22 mouse cellular contexts compared by ENCODE assay signal in the genomic region with DNA sequence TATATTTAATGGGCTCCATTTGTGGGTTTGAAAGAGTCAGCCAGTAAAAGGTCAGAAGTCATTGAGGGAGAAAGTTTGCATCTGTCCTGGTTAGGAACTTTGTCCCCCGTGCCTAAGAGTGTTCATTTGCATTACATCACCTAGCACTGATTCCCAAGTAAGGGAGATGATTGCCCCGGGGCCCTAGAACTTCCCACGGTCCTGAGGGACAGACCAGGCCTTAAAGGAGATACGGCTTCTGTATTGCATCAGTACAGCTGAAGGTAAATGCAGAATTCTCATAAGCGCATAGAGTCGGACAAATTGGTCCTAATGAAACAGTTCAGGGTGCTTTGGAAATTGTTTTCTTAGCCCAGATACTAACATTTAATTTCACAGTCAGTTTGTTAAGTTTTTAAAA. TPM values are rescaled to one million over a fixed set of nuclear protein-coding genes. Genes with fewer than 3 reads are reported as not detected.
A peak's percentile ranks its signal among the peaks of the same experiment; 100 is the strongest.
DNase-seq lines count a peak whose midpoint lies in the region; ATAC-seq and TF ChIP-seq lines count a peak whose summit lies in the region.
"Had no signal": no experiment of that assay in that cellular context is flagged by ENCODE, and none has a peak within 500 bp of the region (broad histone marks: within the 10 kb centered on the region; RNA-seq: fewer than 3 reads in every experiment).

No protein-coding gene starts in this region.

- H3K9ac ChIP-seq in embryonic facial prominence, embryonic 14.5 days (ENCODE audit: low read depth, low read length) = no peak overlapping the region
- no peak overlapping the region for H3K9ac ChIP-seq in liver, adult 2 months (ENCODE audit: low read depth, low read length)
- H3K9ac ChIP-seq in liver, embryonic 11.5 days (ENCODE audit: low read depth, low read length) = no peak overlapping the region
- no peak overlapping the region for H3K9ac ChIP-seq in liver, embryonic 16.5 days (ENCODE audit: low read depth, low read length)
- H3K9ac ChIP-seq in liver, postnatal 0 days (replicated peaks) = no peak overlapping the region
- H3K9ac ChIP-seq: embryonic facial prominence, embryonic 13.5 days; forebrain, embryonic 13.5 days; forebrain, embryonic 15.5 days; forebrain, postnatal 0 days had no signal

- WGBS in embryonic facial prominence, embryonic 14.5 days = 81% methylated on average over 6 of the region's 6 CpGs
- WGBS in embryonic facial prominence, embryonic 10.5 days = 88% methylated on average over 6 of the region's 6 CpGs
- 62% methylated on average over 6 of the region's 6 CpGs for WGBS in liver, adult 2 months
- WGBS in liver, embryonic 11.5 days = 92% methylated on average over 6 of the region's 6 CpGs
- 76% methylated on average over 6 of the region's 6 CpGs for WGBS in liver, embryonic 16.5 days (ENCODE audit: insufficient replicate concordance)
- 77% methylated on average over 6 of the region's 6 CpGs for WGBS in liver, postnatal 0 days (ENCODE audit: insufficient replicate concordance)

- H3K27ac ChIP-seq in embryonic facial prominence, embryonic 14.5 days (replicated peaks; ENCODE audit: low read depth, low read length) = no peak overlapping the region
- H3K27ac ChIP-seq in embryonic facial prominence, embryonic 10.5 days (replicated peaks) = no peak overlapping the region
- no peak overlapping the region for H3K27ac ChIP-seq in liver, adult 2 months (replicated peaks; ENCODE audit: insufficient read depth, low read depth, low read length)
- no peak overlapping the region for H3K27ac ChIP-seq in liver, embryonic 11.5 days (ENCODE audit: low read depth, low read length)
- H3K27ac ChIP-seq in liver, embryonic 16.5 days (ENCODE audit: low read length) = no peak overlapping the region
- no peak overlapping the region for H3K27ac ChIP-seq in liver, postnatal 0 days (ENCODE audit: low read depth)
- H3K27ac ChIP-seq: embryonic facial prominence, embryonic 13.5 days; forebrain, embryonic 13.5 days; forebrain, embryonic 15.5 days had no signal

- H3K9me3 ChIP-seq in embryonic facial prominence, embryonic 14.5 days (ENCODE audit: control insufficient read depth, low read length) = no peaks in the 10 kb centered on the region
- no peaks in the 10 kb centered on the region for H3K9me3 ChIP-seq in embryonic facial prominence, embryonic 10.5 days
- no peaks in the 10 kb centered on the region for H3K9me3 ChIP-seq in liver, embryonic 11.5 days (ENCODE audit: control insufficient read depth, low read length)
- no peaks in the 10 kb centered on the region for H3K9me3 ChIP-seq in liver, embryonic 16.5 days (replicated peaks; ENCODE audit: control insufficient read depth, low read length)
- no peaks in the 10 kb centered on the region for H3K9me3 ChIP-seq in liver, postnatal 0 days (ENCODE audit: low read length)
- H3K9me3 ChIP-seq: embryonic facial prominence, embryonic 13.5 days; forebrain, embryonic 13.5 days; forebrain, embryonic 15.5 days; G1E had no signal

- no peak for TF ChIP-seq EP300 in liver, postnatal 0 days (IDR thresholded peaks at IDR 0.05; ENCODE audit: low read depth)

- DNase-seq in embryonic facial prominence, embryonic 14.5 days (ENCODE audit: low spot score) = no peak
- no peak for DNase-seq in embryonic facial prominence, embryonic 10.5 days (ENCODE audit: low spot score)
- peak; percentile 33 for DNase-seq in liver, adult 2 months (ENCODE audit: extremely low read depth, low read depth, low spot score)
- DNase-seq in liver, embryonic 11.5 days (ENCODE audit: low spot score) = no peak
- DNase-seq in liver, postnatal 0 days = no peak
- DNase-seq: adrenal gland, adult 8-10 months; adrenal gland, postnatal 14 days; adrenal gland, postnatal 36 days; B cell, adult 2 months; cerebellum, adult 11-12 months; cerebellum, adult 9-10 months; cerebellum, postnatal 10 days; cerebellum, postnatal 25 days; forebrain, postnatal 0 days had no signal

- H3K27me3 ChIP-seq in embryonic facial prominence, embryonic 14.5 days (replicated peaks; ENCODE audit: control insufficient read depth, insufficient read depth, low read length) = no peaks in the 10 kb centered on the region
- H3K27me3 ChIP-seq in embryonic facial prominence, embryonic 10.5 days (replicated peaks; ENCODE audit: low read depth, poor library complexity, severe bottlenecking) = no peaks in the 10 kb centered on the region
- H3K27me3 ChIP-seq in liver, adult 2 months (ENCODE audit: control insufficient read depth, insufficient read depth, low read length) = no peaks in the 10 kb centered on the region
- H3K27me3 ChIP-seq in liver, embryonic 11.5 days (replicated peaks; ENCODE audit: control insufficient read depth, insufficient read depth, low read length) = no peaks in the 10 kb centered on the region
- no peaks in the 10 kb centered on the region for H3K27me3 ChIP-seq in liver, embryonic 16.5 days (ENCODE audit: control insufficient read depth, insufficient read depth, low read depth, low read length)
- no peaks in the 10 kb centered on the region for H3K27me3 ChIP-seq in liver, postnatal 0 days (ENCODE audit: insufficient read depth, low read length)
- H3K27me3 ChIP-seq: CH12.LX; embryonic facial prominence, embryonic 13.5 days; forebrain, embryonic 13.5 days; forebrain, embryonic 15.5 days; Patski had no signal

- no peak overlapping the region for H3K4me3 ChIP-seq in embryonic facial prominence, embryonic 14.5 days (ENCODE audit: low read depth, low read length)
- H3K4me3 ChIP-seq in embryonic facial prominence, embryonic 10.5 days = no peak overlapping the region
- no peak overlapping the region for H3K4me3 ChIP-seq in liver, adult 2 months (ENCODE audit: insufficient read depth, low read depth, low read length)
- no peak overlapping the region for H3K4me3 ChIP-seq in liver, embryonic 11.5 days (ENCODE audit: low read depth, low read length)
- no peak overlapping the region for H3K4me3 ChIP-seq in liver, embryonic 16.5 days (ENCODE audit: low read depth, low read length)
- no peak overlapping the region for H3K4me3 ChIP-seq in liver, postnatal 0 days (ENCODE audit: low read depth, low read length)
- H3K4me3 ChIP-seq: embryonic facial prominence, embryonic 13.5 days; forebrain, embryonic 13.5 days; forebrain, embryonic 15.5 days had no signal

- ATAC-seq in embryonic facial prominence, embryonic 14.5 days (ENCODE audit: low read depth) = peak; percentile 33; the same call in 1 of the 2 replicates
- ATAC-seq in liver, embryonic 11.5 days (replicated peaks; ENCODE audit: low FRiP score) = no peak
- ATAC-seq in liver, embryonic 16.5 days (ENCODE audit: low read depth) = peak; percentile 19; the same call in 1 of the 2 replicates
- ATAC-seq in liver, postnatal 0 days = no peak
- ATAC-seq: activated CD4-positive, CD25-positive, alpha-beta regulatory T cell, adult 4 months; forebrain, embryonic 13.5 days; forebrain, postnatal 0 days; Patski had no signal

- no peak overlapping the region for H3K4me2 ChIP-seq in embryonic facial prominence, embryonic 14.5 days (ENCODE audit: low read depth, low read length)
- no peak overlapping the region for H3K4me2 ChIP-seq in liver, embryonic 11.5 days
- H3K4me2 ChIP-seq in liver, embryonic 16.5 days (ENCODE audit: low read depth, low read length) = no peak overlapping the region
- no peak overlapping the region for H3K4me2 ChIP-seq in liver, postnatal 0 days (ENCODE audit: low read depth, low read length)
- H3K4me2 ChIP-seq: embryonic facial prominence, embryonic 13.5 days; forebrain, embryonic 13.5 days; forebrain, embryonic 15.5 days had no signal

- TF ChIP-seq CTCF in liver, adult 2 months (IDR thresholded peaks at IDR 0.05; ENCODE audit: low read depth, low read length) = no peak
- no peak for TF ChIP-seq CTCF in liver, postnatal 0 days (IDR thresholded peaks at IDR 0.05; ENCODE audit: low read depth)

- H3K4me1 ChIP-seq in embryonic facial prominence, embryonic 14.5 days (ENCODE audit: control insufficient read depth, insufficient read depth, low read length) = no peaks in the 10 kb centered on the region
- no peaks in the 10 kb centered on the region for H3K4me1 ChIP-seq in embryonic facial prominence, embryonic 10.5 days
- no peaks in the 10 kb centered on the region for H3K4me1 ChIP-seq in liver, adult 2 months (ENCODE audit: control insufficient read depth, insufficient read depth, low read length)
- H3K4me1 ChIP-seq in liver, embryonic 11.5 days (replicated peaks; ENCODE audit: control insufficient read depth, insufficient read depth, low read length) = no peaks in the 10 kb centered on the region
- no peaks in the 10 kb centered on the region for H3K4me1 ChIP-seq in liver, embryonic 16.5 days (ENCODE audit: control insufficient read depth, low read depth, low read length)
- H3K4me1 ChIP-seq in liver, postnatal 0 days (ENCODE audit: insufficient read depth) = no peaks in the 10 kb centered on the region
- H3K4me1 ChIP-seq: embryonic facial prominence, embryonic 13.5 days; forebrain, embryonic 13.5 days; forebrain, embryonic 15.5 days had no signal

- no peaks in the 10 kb centered on the region for H3K79me2 ChIP-seq in liver, adult 2 months (ENCODE audit: control insufficient read depth, insufficient read depth, low read length)

- H3K36me3 ChIP-seq in embryonic facial prominence, embryonic 14.5 days (ENCODE audit: control insufficient read depth, insufficient read depth, low read length) = peaks cover 50% of the 10 kb centered on the region
- peaks cover 67% of the 10 kb centered on the region for H3K36me3 ChIP-seq in embryonic facial prominence, embryonic 10.5 days (replicated peaks)
- peaks cover 25% of the 10 kb centered on the region for H3K36me3 ChIP-seq in liver, adult 2 months (ENCODE audit: control insufficient read depth, insufficient read depth, low read length)
- H3K36me3 ChIP-seq in liver, embryonic 11.5 days (ENCODE audit: control insufficient read depth, insufficient read depth, low read length) = peaks cover 14% of the 10 kb centered on the region
- H3K36me3 ChIP-seq in liver, embryonic 16.5 days (ENCODE audit: control insufficient read depth, insufficient read depth) = peaks cover 11% of the 10 kb centered on the region
- H3K36me3 ChIP-seq in liver, postnatal 0 days (replicated peaks; ENCODE audit: insufficient read depth, low read length) = peaks cover 18% of the 10 kb centered on the region

- no peak for TF ChIP-seq POLR2A in liver, adult 2 months (IDR thresholded peaks at IDR 0.05; ENCODE audit: extremely low read depth, insufficient read depth, low read length)

RNA-seq across cellular contexts. Expression of gene Ppp4r2, which starts 31.9 kb away (rescaled TPM):
- 29.5 and 30.4 TPM in 2 replicates for polyA plus RNA-seq in embryonic facial prominence, embryonic 14.5 days (2014; fragmentation: Nextera tagmentation; extraction: Ambion mirVana)
- polyA plus RNA-seq in embryonic facial prominence, embryonic 10.5 days (2016; fragmentation: Nextera tagmentation; extraction: Ambion mirVana) = 22.6 and 23.9 TPM in 2 replicates
- total RNA-seq in liver, adult 2 months (2014; rRNA removed) = 27.4 and 28.1 TPM in 2 replicates
- polyA plus RNA-seq in liver, adult 2 months (2012; rRNA removed) = 8.3 and 10.6 TPM in 2 replicates
- 25.0 and 26.5 TPM in 2 replicates for polyA plus RNA-seq in liver, embryonic 11.5 days (2014; fragmentation: Nextera tagmentation; extraction: Ambion mirVana)
- polyA plus RNA-seq in liver, embryonic 16.5 days (2015; fragmentation: Nextera tagmentation; extraction: Ambion mirVana) = 4.6 and 5.3 TPM in 2 replicates
- 4.9 and 5.6 TPM in 2 replicates for polyA plus RNA-seq in liver, postnatal 0 days (2015; fragmentation: Nextera tagmentation; extraction: Ambion mirVana)

Comparison
In these comparisons a context has a peak if more than half of its experiments do, and no peak if none do; other contexts are left out.
1. ATAC-seq: peak in embryonic facial prominence, embryonic 14.5 days (single experiment) and liver, embryonic 16.5 days (single experiment); none in liver, embryonic 11.5 days (single experiment) and liver, postnatal 0 days (single experiment).